Mouse (Mus musculus) thymus, adult 2 months (tissue): ENCODE measurements around the gene Cd52. TPM values are rescaled to one million over a fixed set of nuclear protein-coding genes. Genes with fewer than 3 reads are reported as not detected.
A peak's percentile ranks its signal among the peaks of the same experiment; 100 is the strongest.

ENCODE experiments used
- DNase-seq: peaks from one replicate; pipeline ENCODE4 v3.0.0; 2021
- H3K27ac ChIP-seq: fragments of 200-500 bp; 2 replicates; pipeline ENCODE4 v1.5.1; 2012; ENCODE audit warnings: low read length, control low read depth; ENCODE audit not compliant: control insufficient read depth, insufficient read depth
- H3K27me3 ChIP-seq: fragments of 200-500 bp; 2 replicates; pipeline ENCODE4 v1.6.1; 2012; ENCODE audit warnings: mild to moderate bottlenecking, low read length, moderate library complexity, mixed read lengths; ENCODE audit not compliant: control insufficient read depth, insufficient read depth
- H3K36me3 ChIP-seq: fragments of 200-500 bp; 2 replicates; pipeline ENCODE4 v1.6.1; 2012; ENCODE audit warnings: mild to moderate bottlenecking, low read length, moderate library complexity; ENCODE audit not compliant: control insufficient read depth, insufficient read depth
- H3K4me1 ChIP-seq: fragments of 200-500 bp; replicated peaks from 2 replicates; pipeline ENCODE4 v1.6.1; 2012; ENCODE audit warnings: low read length; ENCODE audit not compliant: control insufficient read depth, insufficient read depth
- H3K4me3 ChIP-seq: fragments of 200-500 bp; 2 replicates; pipeline ENCODE4 v1.5.1; 2012; ENCODE audit warnings: mild to moderate bottlenecking, low read length, control low read depth, moderate library complexity; ENCODE audit not compliant: control insufficient read depth, insufficient read depth
- CTCF ChIP-seq: fragments of 200-500 bp; IDR thresholded peaks from 2 replicates; pipeline ENCODE4 v1.5.1; 2012; ENCODE audit warnings: mild to moderate bottlenecking, control low read depth, low read length, moderate library complexity, borderline replicate concordance; ENCODE audit not compliant: control insufficient read depth, poor library complexity, insufficient read depth; ENCODE audit errors: extremely low read depth
- POLR2A ChIP-seq: fragments of 200-500 bp; IDR thresholded peaks from 2 replicates; pipeline ENCODE4 v1.6.1; 2012; ENCODE audit warnings: mild to moderate bottlenecking, low read length, control low read depth, moderate library complexity; ENCODE audit not compliant: control insufficient read depth, poor library complexity, insufficient read depth; ENCODE audit errors: extremely low read depth
- WGBS: fragments of 180-500 bp; shearing (Covaris S2); methylation state at CpG from one replicate; pipeline ENCODE4 v1.1.7; 2018; 5-methylcytosine and 5-hydroxymethylcytosine counted together
- polyA plus RNA-seq: library from polyadenylated mRNA; depleted of rRNA; stranded (reverse); fragments of >200 nt; gene quantifications from 2 replicates; pipeline ENCODE4 v1.2.3, GENCODE M21; 2012

Gene Cd52
- polyA plus RNA-seq, 1 experiment, result 480 TPM

DNA sequence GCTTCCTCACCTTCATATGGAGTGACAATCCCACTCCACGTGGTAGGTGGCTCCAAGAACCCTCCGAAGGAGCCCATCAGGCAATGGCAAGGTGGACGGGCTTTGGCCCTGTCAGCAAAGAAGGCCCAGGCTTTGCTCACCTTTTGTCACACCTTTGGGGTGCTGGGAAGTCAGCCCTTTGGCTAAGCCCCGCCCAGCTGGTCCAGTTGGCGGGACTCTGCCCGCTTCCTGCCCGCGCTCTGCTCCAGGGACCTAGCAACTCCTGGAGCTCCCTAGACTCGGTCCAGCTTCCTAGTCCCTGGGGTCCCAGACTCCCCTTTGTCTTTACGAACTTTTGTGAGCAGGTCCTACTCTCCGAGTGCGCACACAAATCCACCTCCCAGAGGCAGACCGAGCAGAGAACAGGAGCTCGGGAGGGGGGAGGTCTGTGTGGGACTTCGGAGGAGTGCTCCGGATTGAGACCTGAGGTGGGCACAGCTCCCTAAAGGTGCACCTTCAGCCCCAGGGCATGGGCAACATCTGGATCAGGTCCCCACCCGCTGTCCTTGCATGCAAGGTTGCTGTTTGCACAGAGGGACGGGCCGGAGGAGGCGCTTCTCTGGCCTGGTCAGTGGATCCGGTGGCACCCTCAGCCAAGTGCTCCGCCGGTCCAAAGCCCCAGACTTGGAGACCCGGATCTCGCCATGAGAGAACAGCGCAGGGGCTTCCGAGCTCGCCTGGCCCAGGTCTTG is 34.6 kb downstream of the Cd52 start, which contains the start of gene Crybg2:
Crybg2 (plus strand) TSS at position 681 of the 731 bp plus-strand sequence.
- Histone ChIP-seq H3K36me3 (no peaks in the 10 kb centered on the region), H3K4me1 (peaks cover 41% of the 10 kb centered on the region), H3K4me3 (peak within 1 kb of the TSS; percentile 10), H3K27ac (peak within 1 kb of the TSS; percentile 62; the same call in 1 of the 2 replicates), H3K27me3 (no peaks in the 10 kb centered on the region)
- TF ChIP-seq CTCF, result no peak
- TF ChIP-seq POLR2A, result no peak
- no peak for DNase-seq
- 93% methylated on average over 28 of the region's 28 CpGs for WGBS

- peak overlapping the region; percentile 66 for H3K27ac ChIP-seq
- peak; percentile 5 for DNase-seq
- 50% methylated on average over 6 of the region's 6 CpGs for WGBS
- peak overlapping the region; percentile 36 for H3K4me3 ChIP-seq
- peaks cover 41% of the 10 kb centered on the region for H3K4me1 ChIP-seq
- TF ChIP-seq CTCF (no peak), POLR2A (no peak)
- H3K36me3 ChIP-seq, result no peaks in the 10 kb centered on the region
- H3K27me3 ChIP-seq, result no peaks in the 10 kb centered on the region
These were observed 36.0 kb downstream of the Cd52 start for GRCm38 (mm10) chr4:134058908-134059307.

GRCm38 (mm10) chr4:134058166-134058715 is 36.6 kb downstream of the Cd52 start:
- peak overlapping the region; percentile 36 for H3K4me3 ChIP-seq

GRCm38 (mm10) chr4:134053538-134053937 is 41.3 kb downstream of the Cd52 start, which contains the start of gene Zfp683:
Gene Zfp683 (plus strand): TSS chr4:134053838.
- Histone ChIP-seq H3K36me3 (no peaks in the 10 kb centered on the region), H3K4me1 (peaks cover 35% of the 10 kb centered on the region), H3K27ac (peak within 1 kb of the TSS; percentile 13; the same call in 1 of the 2 replicates), H3K4me3 (0 out of 2 replicates have a peak within 1 kb of the TSS, but pooled peaks have one; percentile 1), H3K27me3 (no peaks in the 10 kb centered on the region)
- WGBS, result 71% methylated on average over 3 of the region's 3 CpGs
- no peak for DNase-seq
- TF ChIP-seq POLR2A, result no peak
- no peak for TF ChIP-seq CTCF

More at GRCm38 (mm10) chr4:134058166-134058715, 36.6 kb downstream of the Cd52 start:
- DNase-seq, result peak; percentile 43
- Histone ChIP-seq H3K27ac (peak overlapping the region; percentile 66), H3K36me3 (no peaks in the 10 kb centered on the region), H3K4me1 (peaks cover 41% of the 10 kb centered on the region), H3K27me3 (no peaks in the 10 kb centered on the region)
- WGBS, result 26% methylated on average over 14 of the region's 14 CpGs
- no peak for TF ChIP-seq POLR2A
- TF ChIP-seq CTCF, result no peak

DNA sequence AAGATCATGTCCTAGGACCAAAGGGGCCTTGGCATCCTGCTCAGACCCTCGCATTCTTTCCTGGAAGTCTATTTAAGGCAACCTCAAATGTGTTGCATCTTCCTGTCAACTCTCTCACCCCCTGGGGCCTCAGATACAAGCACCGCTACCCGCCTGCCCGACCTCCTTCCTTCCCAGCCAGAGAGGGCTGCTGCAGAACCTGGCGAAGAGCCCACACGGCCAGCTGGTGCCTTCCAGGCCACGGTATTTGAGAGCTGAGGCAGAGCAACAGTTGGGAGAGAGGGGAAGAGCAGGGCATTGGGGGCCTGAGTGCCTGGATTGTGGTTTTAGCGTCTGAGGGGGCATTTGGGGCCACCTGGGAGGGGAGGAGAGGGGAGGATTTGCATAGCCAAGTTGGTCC is 42.3 kb downstream of the Cd52 start:
- no peak for TF ChIP-seq CTCF
- TF ChIP-seq POLR2A, result no peak
- Histone ChIP-seq H3K27me3 (no peaks in the 10 kb centered on the region), H3K4me1 (peaks cover 26% of the 10 kb centered on the region), H3K4me3 (0 out of 2 replicates have a peak overlapping the region, but pooled peaks have one; percentile 1), H3K36me3 (no peaks in the 10 kb centered on the region), H3K27ac (peak overlapping the region; percentile 13; the same call in 1 of the 2 replicates)
- 3% methylated on average over 8 of the region's 8 CpGs for WGBS
- peak; percentile 10 for DNase-seq

- TF ChIP-seq POLR2A, result no peak
- no peak for TF ChIP-seq CTCF
- Histone ChIP-seq H3K36me3 (no peaks in the 10 kb centered on the region), H3K27me3 (no peaks in the 10 kb centered on the region), H3K4me1 (peaks cover 21% of the 10 kb centered on the region), H3K27ac (no peak overlapping the region), H3K4me3 (no peak overlapping the region)
- no peak for DNase-seq
- 88% methylated on average over 5 of the region's 5 CpGs for WGBS
These were observed 43.0 kb downstream of the Cd52 start for GRCm38 (mm10) chr4:134051912-134052311.
